Mouse (Mus musculus) forebrain, embryonic 12.5 days (tissue): ENCODE data around the gene Gja5. TPM values are rescaled to one million over a fixed set of nuclear protein-coding genes. Genes with fewer than 3 reads are reported as not detected.
"Not testable (repeated sequence)": the region's sequence is repeated elsewhere in the genome, so short reads cannot be mapped to it uniquely, and the experiment has no call there.

Experiments used
- ATAC-seq: fragments of 200-750 bp; cut with Nextera tagmentation; 2 replicates; pipeline ENCODE4 v1.8.0; 2017; ENCODE audit warnings: moderate TSS enrichment; ENCODE audit not compliant: low FRiP score
- H3K27ac ChIP-seq: fragments of 300-500 bp; sonication (generic); 2 replicates; pipeline ENCODE4 v1.5.1; 2016; ENCODE audit warnings: mild to moderate bottlenecking
- H3K27me3 ChIP-seq: fragments of 300-500 bp; sonication (generic); 2 replicates; pipeline ENCODE4 v1.6.1; 2016; ENCODE audit warnings: mild to moderate bottlenecking
- H3K36me3 ChIP-seq: fragments of 300-500 bp; sonication (generic); replicated peaks from 2 replicates; pipeline ENCODE4 v1.6.1; 2016; ENCODE audit warnings: mild to moderate bottlenecking
- H3K4me1 ChIP-seq: fragments of 300-500 bp; sonication (generic); 2 replicates; pipeline ENCODE4 v1.6.1; 2016
- H3K4me2 ChIP-seq: fragments of 300-500 bp; sonication (generic); 2 replicates; pipeline ENCODE4 v1.6.1; 2016; ENCODE audit warnings: mild to moderate bottlenecking, moderate library complexity
- H3K4me3 ChIP-seq: fragments of 300-500 bp; sonication (generic); replicated peaks from 2 replicates; pipeline ENCODE4 v1.5.1; 2016; ENCODE audit warnings: mild to moderate bottlenecking
- H3K9ac ChIP-seq: fragments of 300-500 bp; sonication (generic); 2 replicates; pipeline ENCODE4 v1.6.1; 2016; ENCODE audit warnings: mild to moderate bottlenecking
- H3K9me3 ChIP-seq: fragments of 300-500 bp; sonication (generic); 2 replicates; pipeline ENCODE4 v1.6.1; 2016
- WGBS: fragments of 180-500 bp; shearing (Covaris S2); methylation state at CpG from one replicate; pipeline ENCODE4 v1.1.7; 2016; 5-methylcytosine and 5-hydroxymethylcytosine counted together
- polyA plus RNA-seq: library from polyadenylated mRNA; unstranded; fragments of >200 nt; fragmentation: Nextera tagmentation; extraction: Ambion mirVana; gene quantifications from 2 replicates; pipeline ENCODE4 v1.2.1, GENCODE M21; 2016

Gja5 gene
- polyA plus RNA-seq, 1 experiment from 2014 or later = 2.9 TPM

GRCm38 (mm10) chr3:97051264-97051744 lies 146.8 kb downstream of the Gja5 start:
- no peak for ATAC-seq

GRCm38 (mm10) chr3:97052069-97052799 lies 147.7 kb downstream of the Gja5 start:
- ATAC-seq = no peak
- Histone ChIP-seq H3K4me1 (peaks cover 8% of the 10 kb centered on the region; the same call in 1 of the 2 replicates), H3K27ac (0 out of 2 replicates have a peak overlapping the region, but pooled peaks have one; percentile 8), H3K4me2 (no peak overlapping the region), H3K4me3 (no peak overlapping the region), H3K36me3 (no peaks in the 10 kb centered on the region), H3K9ac (no peak overlapping the region), H3K9me3 (no peaks in the 10 kb centered on the region; the same call in 1 of the 2 replicates), H3K27me3 (no peaks in the 10 kb centered on the region)
- 52% methylated on average over 8 of the region's 8 CpGs for WGBS

More at GRCm38 (mm10) chr3:97051264-97051744, 146.8 kb downstream of the Gja5 start:
- Histone ChIP-seq H3K9ac (no peak overlapping the region), H3K4me2 (no peak overlapping the region), H3K4me3 (no peak overlapping the region), H3K36me3 (no peaks in the 10 kb centered on the region), H3K4me1 (peaks cover 8% of the 10 kb centered on the region; the same call in 1 of the 2 replicates), H3K27me3 (no peaks in the 10 kb centered on the region), H3K9me3 (no peaks in the 10 kb centered on the region; the same call in 1 of the 2 replicates), H3K27ac (no peak overlapping the region)
- WGBS = 72% methylated on average over 13 of the region's 13 CpGs

GRCm38 (mm10) chr3:97058704-97059103 lies 154.2 kb downstream of the Gja5 start:
- Histone ChIP-seq H3K9ac (no peak overlapping the region), H3K9me3 (no peaks in the 10 kb centered on the region), H3K27me3 (no peaks in the 10 kb centered on the region), H3K4me3 (no peak overlapping the region), H3K36me3 (no peaks in the 10 kb centered on the region), H3K4me1 (no peaks in the 10 kb centered on the region), H3K27ac (no peak overlapping the region), H3K4me2 (no peak overlapping the region)
- ATAC-seq = no peak
- WGBS = 83% methylated on average over 5 of the region's 5 CpGs

GRCm38 (mm10) chr3:97060119-97060518 lies 155.6 kb downstream of the Gja5 start:
- H3K27ac ChIP-seq = no peak overlapping the region
- no peak overlapping the region for H3K4me2 ChIP-seq
- no peaks in the 10 kb centered on the region for H3K27me3 ChIP-seq
- H3K9me3 ChIP-seq = no peaks in the 10 kb centered on the region
- 92% methylated on average over 4 of the region's 4 CpGs for WGBS
- H3K4me1 ChIP-seq = no peaks in the 10 kb centered on the region
- no peak overlapping the region for H3K4me3 ChIP-seq
- no peaks in the 10 kb centered on the region for H3K36me3 ChIP-seq
- no peak overlapping the region for H3K9ac ChIP-seq
- ATAC-seq = no peak

GRCm38 (mm10) chr3:97062814-97063213 lies 158.3 kb downstream of the Gja5 start:
- Histone ChIP-seq H3K27ac (no peak overlapping the region), H3K9ac (no peak overlapping the region), H3K4me3 (no peak overlapping the region), H3K27me3 (no peaks in the 10 kb centered on the region), H3K9me3 (no peaks in the 10 kb centered on the region), H3K4me2 (no peak overlapping the region), H3K4me1 (no peaks in the 10 kb centered on the region), H3K36me3 (no peaks in the 10 kb centered on the region)
- no peak for ATAC-seq
- 80% methylated on average over 5 of the region's 5 CpGs for WGBS

- Histone ChIP-seq H3K9ac (no peak overlapping the region), H3K4me2 (no peak overlapping the region), H3K4me3 (no peak overlapping the region), H3K4me1 (no peaks in the 10 kb centered on the region), H3K27ac (no peak overlapping the region), H3K36me3 (no peaks in the 10 kb centered on the region), H3K27me3 (no peaks in the 10 kb centered on the region), H3K9me3 (no peaks in the 10 kb centered on the region)
- no peak for ATAC-seq
- 55% methylated on average over 6 of the region's 6 CpGs for WGBS
Measured at GRCm38 (mm10) chr3:97064046-97064445, 159.6 kb downstream of the Gja5 start.

GRCm38 (mm10) chr3:97069589-97069988 lies 165.1 kb downstream of the Gja5 start:
- not testable (repeated sequence) for H3K9me3 ChIP-seq, ATAC-seq, H3K9ac ChIP-seq, H3K4me3 ChIP-seq, H3K36me3 ChIP-seq, H3K27me3 ChIP-seq, H3K4me2 ChIP-seq, H3K27ac ChIP-seq, H3K4me1 ChIP-seq
- 95% methylated on average over 7 of the region's 7 CpGs for WGBS

GRCm38 (mm10) chr3:97071916-97072315 lies 167.4 kb downstream of the Gja5 start:
- H3K4me1 ChIP-seq, H3K9ac ChIP-seq, H3K27ac ChIP-seq, H3K4me3 ChIP-seq, H3K27me3 ChIP-seq, H3K9me3 ChIP-seq, ATAC-seq, H3K36me3 ChIP-seq, H3K4me2 ChIP-seq: not testable (repeated sequence)
- 89% methylated on average over 9 of the region's 9 CpGs for WGBS

GRCm38 (mm10) chr3:97072361-97072760 lies 167.9 kb downstream of the Gja5 start:
- H3K9me3 ChIP-seq, H3K27me3 ChIP-seq, ATAC-seq, H3K27ac ChIP-seq, H3K4me3 ChIP-seq, H3K4me2 ChIP-seq, H3K9ac ChIP-seq, H3K4me1 ChIP-seq, H3K36me3 ChIP-seq: not testable (repeated sequence)
- 84% methylated on average over 5 of the region's 5 CpGs for WGBS

- not testable (repeated sequence) for H3K27ac ChIP-seq, H3K4me3 ChIP-seq, H3K9ac ChIP-seq, H3K27me3 ChIP-seq, H3K4me1 ChIP-seq, H3K36me3 ChIP-seq, H3K9me3 ChIP-seq, H3K4me2 ChIP-seq, ATAC-seq
- 34% methylated on average over 3 of the region's 11 CpGs for WGBS
Measured at GRCm38 (mm10) chr3:97075744-97076350, 171.4 kb downstream of the Gja5 start.

- 39% methylated on average over 6 of the region's 6 CpGs for WGBS
- H3K9me3 ChIP-seq = no peaks in the 10 kb centered on the region
- ATAC-seq = no peak
Measured at GRCm38 (mm10) chr3:97076412-97076811, 171.9 kb downstream of the Gja5 start.

GRCm38 (mm10) chr3:97078436-97078835 lies 173.9 kb downstream of the Gja5 start:
- H3K9me3 ChIP-seq = no peaks in the 10 kb centered on the region
- H3K4me3 ChIP-seq = no peak overlapping the region
- no peaks in the 10 kb centered on the region for H3K27me3 ChIP-seq
- 57% methylated on average over 4 of the region's 4 CpGs for WGBS
- no peak overlapping the region for H3K4me2 ChIP-seq
- no peaks in the 10 kb centered on the region for H3K36me3 ChIP-seq
- no peak overlapping the region for H3K9ac ChIP-seq
- H3K4me1 ChIP-seq = peaks cover 5% of the 10 kb centered on the region; the same call in 1 of the 2 replicates
- no peak overlapping the region for H3K27ac ChIP-seq
- ATAC-seq = no peak

More at GRCm38 (mm10) chr3:97076412-97076811, 171.9 kb downstream of the Gja5 start:
- H3K36me3 ChIP-seq = no peaks in the 10 kb centered on the region
- H3K4me1 ChIP-seq = peaks cover 5% of the 10 kb centered on the region; the same call in 1 of the 2 replicates
- H3K27me3 ChIP-seq = no peaks in the 10 kb centered on the region
- H3K4me3 ChIP-seq = no peak overlapping the region
- H3K9ac ChIP-seq = no peak overlapping the region
- no peak overlapping the region for H3K4me2 ChIP-seq
- no peak overlapping the region for H3K27ac ChIP-seq
